Mouse (Mus musculus) R1 (cell line): ENCODE data around the gene Olfr1013.

ENCODE experiments used
- DNase-seq: peaks from one replicate; pipeline ENCODE4 v3.0.0-alpha.2; 2018; ENCODE audit warnings: low read depth, low spot score

Olfr1013 gene

DNA sequence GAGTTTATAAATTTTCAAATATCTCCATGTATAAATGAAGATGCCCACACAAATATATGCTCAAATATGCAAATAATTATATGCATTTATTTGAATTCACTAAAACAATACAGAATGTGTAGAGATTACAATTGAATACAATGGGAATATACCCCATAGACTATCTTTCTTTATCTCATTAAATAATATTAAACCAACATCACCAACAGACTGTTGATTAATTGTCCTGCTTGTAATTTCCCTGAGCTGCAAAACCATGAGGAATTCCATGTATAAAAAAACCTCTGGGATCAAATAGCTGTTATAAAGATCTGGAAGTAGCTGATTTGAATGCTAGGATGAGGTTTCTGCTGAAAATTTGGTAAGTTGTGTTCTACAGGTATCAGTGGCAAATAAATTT, at the start of gene Olfr1013:
Gene Olfr1013 (plus strand): TSS at position 301 of the 400 bp plus-strand sequence.
- no peak for DNase-seq

DNA sequence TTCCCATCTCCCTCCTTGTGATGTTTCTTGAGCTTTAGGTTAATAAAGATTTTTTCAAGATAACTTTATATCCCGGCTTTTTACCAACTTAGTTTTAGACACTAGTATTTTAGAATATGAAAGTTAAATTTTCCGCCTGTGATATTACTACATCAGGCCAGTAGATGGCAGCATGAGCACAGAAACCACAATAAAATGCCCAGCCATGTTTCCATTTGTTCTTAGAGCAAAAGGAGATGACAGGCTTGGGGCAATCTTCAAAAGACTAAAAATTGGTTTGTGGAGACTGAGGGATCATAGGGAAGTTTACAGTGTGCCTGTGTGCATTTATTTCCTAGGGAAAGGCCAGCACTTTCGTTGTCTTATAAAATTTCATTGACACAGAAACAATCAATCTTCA, 41.1 kb upstream of the Olfr1013 start:
- peak; percentile 11 for DNase-seq

DNA sequence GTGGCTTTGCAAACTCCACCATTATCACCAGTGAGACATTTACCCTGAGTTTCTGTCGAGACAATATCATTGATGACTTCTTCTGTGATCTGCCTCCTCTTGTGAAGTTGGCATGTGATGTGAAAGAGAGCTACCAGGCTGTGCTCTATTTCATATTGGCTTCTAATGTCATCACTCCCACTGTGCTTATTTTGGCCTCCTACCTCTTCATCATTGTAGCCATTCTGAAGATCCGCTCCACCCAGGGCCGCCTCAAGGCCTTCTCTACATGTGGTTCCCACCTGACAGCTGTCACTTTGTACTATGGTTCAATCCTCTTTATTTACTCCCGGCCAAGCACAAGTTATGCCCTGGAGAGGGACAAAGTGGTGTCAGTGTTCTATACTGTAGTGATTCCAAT, 13.1 kb upstream of the Olfr1013 start:
- DNase-seq: no peak

DNA sequence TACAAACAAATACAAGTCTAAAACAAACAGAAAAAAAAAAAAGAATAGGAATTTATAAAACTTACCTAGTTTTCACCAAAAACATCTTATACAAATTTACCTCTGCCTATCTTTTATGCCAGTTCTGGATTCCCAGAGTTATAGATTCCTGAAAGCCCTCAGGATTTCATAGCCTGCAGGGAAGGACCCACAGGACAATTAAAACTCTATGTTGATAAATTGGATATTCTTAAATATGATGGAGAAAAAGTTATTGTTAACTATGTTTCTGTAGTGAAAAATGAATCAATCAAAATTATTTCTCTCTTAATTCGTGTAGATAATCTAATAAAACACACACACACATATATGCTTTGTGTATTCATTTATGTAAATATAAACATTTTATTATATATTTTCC, 4.2 kb upstream of the Olfr1013 start, which contains the start of gene Olfr1012:
Gene Olfr1012 (minus strand): TSS at position 101 of the 400 bp plus-strand sequence.
- DNase-seq: no peak

DNA sequence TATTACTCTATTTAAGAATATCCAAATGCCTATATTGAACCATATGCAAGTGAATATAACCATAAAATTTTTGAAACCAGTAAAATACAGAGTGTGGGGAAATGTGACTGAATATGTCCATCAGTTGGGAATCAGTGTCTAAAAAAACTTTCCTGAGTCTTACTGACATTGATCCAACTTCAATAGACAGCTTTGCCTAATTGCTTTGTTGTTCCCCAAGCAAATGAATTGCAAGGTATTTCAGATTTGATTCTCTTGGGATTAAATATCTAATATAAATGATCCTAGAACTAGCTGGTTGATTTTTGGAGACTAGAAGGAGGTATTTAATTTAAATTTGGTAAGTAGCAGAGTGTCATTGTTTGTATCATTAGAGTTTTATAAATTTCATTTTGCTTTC, 5.5 kb downstream of the Olfr1013 start, which contains the start of gene Olfr1014:
Gene Olfr1014 (plus strand): TSS at position 301 of the 400 bp plus-strand sequence.
- no peak for DNase-seq

DNA sequence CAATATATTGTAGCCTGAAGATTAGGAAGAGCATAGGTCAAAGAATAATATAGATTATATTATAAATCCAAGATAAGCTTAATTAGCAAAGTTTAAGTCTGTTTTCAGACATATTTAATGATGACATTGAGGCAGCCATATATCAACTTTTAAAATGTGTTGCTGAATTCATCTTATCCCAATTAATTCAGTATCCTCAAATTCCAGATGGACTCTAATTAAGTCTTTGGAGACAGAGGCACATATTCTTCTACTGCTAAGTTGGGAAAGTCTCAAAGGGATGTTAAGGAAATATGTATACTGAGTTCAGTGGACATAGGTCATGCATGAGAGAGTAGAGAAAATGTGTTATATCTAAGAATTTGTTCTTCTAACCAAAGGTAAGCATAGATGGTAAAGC, 14.8 kb downstream of the Olfr1013 start, which contains the start of gene Olfr1015:
Gene Olfr1015 (plus strand): TSS at position 301 of the 400 bp plus-strand sequence.
- no peak for DNase-seq

DNA sequence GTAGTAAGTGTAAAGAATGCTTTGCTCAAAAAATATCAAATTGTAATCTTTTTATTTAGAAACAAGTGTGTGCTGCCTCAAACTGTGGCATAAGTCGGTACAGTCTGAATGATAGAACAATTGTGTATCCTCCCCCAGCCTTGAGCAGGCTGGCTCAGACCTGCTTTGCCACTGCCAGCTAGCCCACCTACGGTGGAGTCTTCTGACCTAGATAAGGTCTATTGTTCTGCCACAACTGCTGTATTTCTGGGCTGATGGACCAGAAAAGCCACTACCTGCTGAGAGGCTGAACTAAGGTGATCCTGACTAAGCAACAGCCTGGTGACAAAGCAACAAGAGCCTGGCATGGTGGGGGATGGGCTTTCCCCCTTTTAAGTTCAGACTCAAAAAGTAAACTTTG, 25.4 kb downstream of the Olfr1013 start:
- DNase-seq: peak; percentile 8

DNA sequence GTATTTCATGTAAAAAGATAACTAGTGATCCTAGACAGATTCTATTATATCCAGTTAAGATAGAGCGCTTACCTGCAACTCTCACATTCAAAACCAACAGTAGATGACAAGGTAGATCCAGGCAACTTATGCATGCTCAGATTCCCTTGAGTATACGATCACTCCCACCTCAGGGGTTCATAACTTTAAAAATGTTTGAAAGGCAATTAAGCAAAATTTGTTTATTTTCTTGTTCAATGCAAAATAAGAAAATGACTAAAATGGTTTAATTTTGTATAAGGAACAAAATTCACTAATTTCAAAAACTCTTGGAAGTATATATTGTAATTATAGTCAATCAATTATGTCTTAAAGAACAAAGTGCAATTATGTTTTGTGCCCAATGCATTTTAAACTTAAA, 35.5 kb downstream of the Olfr1013 start, which contains the start of gene Olfr1016:
Gene Olfr1016 (minus strand): TSS at position 101 of the 400 bp plus-strand sequence.
- no peak for DNase-seq

DNA sequence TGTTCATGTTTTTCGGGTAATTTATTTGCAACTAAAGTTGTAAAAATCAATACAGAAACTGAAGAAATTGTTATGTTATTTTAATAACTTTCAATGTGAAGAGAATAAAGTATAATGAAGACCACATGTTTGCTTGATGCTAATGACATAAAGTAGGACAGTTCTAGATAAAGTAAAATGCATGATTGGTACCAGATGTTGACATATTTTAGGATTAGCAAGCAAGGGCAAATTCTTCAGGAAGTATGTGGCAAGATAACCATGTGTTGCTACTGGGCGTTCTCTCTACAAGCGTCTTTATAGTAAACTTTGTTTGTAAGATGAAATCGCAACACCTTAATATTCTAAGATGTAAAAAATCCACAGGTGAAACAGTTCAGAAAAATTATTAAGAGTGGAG, 37.6 kb downstream of the Olfr1013 start:
- DNase-seq: no peak

DNA sequence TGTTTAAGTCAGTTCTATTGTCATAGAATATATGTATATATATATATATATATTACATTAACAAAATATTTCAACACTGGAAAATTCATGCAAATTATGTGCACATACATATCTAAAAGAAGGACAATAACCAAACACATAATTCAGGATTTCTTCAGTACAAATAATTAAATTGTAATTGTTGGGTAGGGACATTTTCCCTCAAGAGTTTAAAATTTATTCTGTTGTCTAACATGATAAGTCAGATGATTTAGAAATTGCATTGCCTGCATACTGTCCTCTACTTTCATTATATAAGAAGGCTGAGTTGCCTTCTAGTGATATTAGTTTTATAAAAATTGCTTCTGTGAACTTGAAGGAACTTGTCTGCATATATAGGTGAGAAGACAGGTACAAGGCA, 51.3 kb downstream of the Olfr1013 start, which contains the start of gene Olfr1018:
Gene Olfr1018 (plus strand): TSS at position 301 of the 400 bp plus-strand sequence.
- no peak for DNase-seq
